Mouse (Mus musculus) spleen, adult 18-20 months (tissue): Measurements from ENCODE around the gene Stk31.
"Not testable (repeated sequence)": the region's sequence is repeated elsewhere in the genome, so short reads cannot be mapped to it uniquely, and the experiment has no call there.

Experiments used
- DNase-seq, 2 experiments: peaks; one replicate each; pipeline ENCODE4 v3.0.0; 2022; ENCODE audit warnings: mixed read lengths in 2 of 2

Stk31 gene

GRCm38 (mm10) chr6:49395316-49395715, at the start of gene Stk31:
Stk31 (plus strand) TSS chr6:49395604.
- no peak for DNase-seq

GRCm38 (mm10) chr6:49349826-49350225, 45.6 kb upstream of the Stk31 start:
- no peak for DNase-seq

GRCm38 (mm10) chr6:49354613-49355012, 40.8 kb upstream of the Stk31 start:
- no peak for DNase-seq

- DNase-seq: no peak
Measured at GRCm38 (mm10) chr6:49355171-49355570, 40.2 kb upstream of the Stk31 start.

- no peak for DNase-seq
Measured at GRCm38 (mm10) chr6:49360420-49360819, 35.0 kb upstream of the Stk31 start.

GRCm38 (mm10) chr6:49367159-49368054, 28.0 kb upstream of the Stk31 start, which contains the start of gene Fam221a:
Fam221a (plus strand) TSS chr6:49367739.
- peak; percentile 86 to 87 for DNase-seq

GRCm38 (mm10) chr6:49368212-49368611, 27.2 kb upstream of the Stk31 start:
- DNase-seq: no peak

GRCm38 (mm10) chr6:49372705-49373104, 22.7 kb upstream of the Stk31 start:
- no peak for DNase-seq

- no peak for DNase-seq
Measured at GRCm38 (mm10) chr6:49373943-49374342, 21.5 kb upstream of the Stk31 start.

GRCm38 (mm10) chr6:49378328-49378727, 17.1 kb upstream of the Stk31 start:
- no peak for DNase-seq

- no peak for DNase-seq
Measured at GRCm38 (mm10) chr6:49394276-49394675, 1.1 kb upstream of the Stk31 start.

- DNase-seq: no peak
Measured at GRCm38 (mm10) chr6:49397466-49397865, 2.1 kb downstream of the Stk31 start.

GRCm38 (mm10) chr6:49398365-49398764, 3.0 kb downstream of the Stk31 start:
- DNase-seq: no peak

GRCm38 (mm10) chr6:49410830-49411229, 15.4 kb downstream of the Stk31 start:
- DNase-seq: no peak

GRCm38 (mm10) chr6:49412967-49413366, 17.6 kb downstream of the Stk31 start:
- DNase-seq: not testable (repeated sequence)

- DNase-seq: no peak
Measured at GRCm38 (mm10) chr6:49415971-49416370, 20.6 kb downstream of the Stk31 start.

GRCm38 (mm10) chr6:49437306-49437705, 41.9 kb downstream of the Stk31 start:
- no peak for DNase-seq

- no peak for DNase-seq
Measured at GRCm38 (mm10) chr6:49458112-49458511, 62.7 kb downstream of the Stk31 start.

GRCm38 (mm10) chr6:49483205-49483604, 87.8 kb downstream of the Stk31 start:
- no peak for DNase-seq

- no peak for DNase-seq
Measured at GRCm38 (mm10) chr6:49491526-49491925, 96.1 kb downstream of the Stk31 start.

GRCm38 (mm10) chr6:49519053-49519452, 123.6 kb downstream of the Stk31 start:
- DNase-seq: peak; percentile 7 to 56
